Mouse (Mus musculus): ENCODE measurements around the gene Opcml.

GRCm38 (mm10) chr9:28595062-28595461, 804.5 kb downstream of the Opcml start:
- TF ChIP-seq TAL1 (IDR thresholded peaks at IDR 0.05; ENCODE audit: low read length) (no peak), GATA1 (IDR thresholded peaks at IDR 0.05; ENCODE audit: low read length) (no peak)

Data from erythroblast, embryonic 14.5 days (primary cell).